Mouse (Mus musculus) intestine, embryonic 16.5 days (tissue): ENCODE data around the gene Akr1b7. TPM values are rescaled to one million over a fixed set of nuclear protein-coding genes. Genes with fewer than 3 reads are reported as not detected.
A peak's percentile ranks its signal among the peaks of the same experiment; 100 is the strongest.
"Not testable (repeated sequence)": the region's sequence is repeated elsewhere in the genome, so short reads cannot be mapped to it uniquely, and the experiment has no call there.

Experiments used
- ATAC-seq: fragments of 200-750 bp; cut with Nextera tagmentation; 2 replicates; pipeline ENCODE4 v1.8.0; 2017; ENCODE audit warnings: moderate TSS enrichment, moderate library complexity
- H3K27ac ChIP-seq: fragments of 300-500 bp; sonication (generic); 2 replicates; pipeline ENCODE4 v1.5.1; 2014; ENCODE audit warnings: mild to moderate bottlenecking, low read length
- H3K27me3 ChIP-seq: fragments of 300-500 bp; sonication (generic); replicated peaks from 2 replicates; pipeline ENCODE4 v1.6.1; 2014; ENCODE audit warnings: low read length, control low read depth, mixed read lengths; ENCODE audit not compliant: control insufficient read depth, insufficient read depth
- H3K36me3 ChIP-seq: fragments of 300-500 bp; sonication (generic); 2 replicates; pipeline ENCODE4 v1.6.1; 2014; ENCODE audit warnings: low read length, control low read depth; ENCODE audit not compliant: control insufficient read depth, insufficient read depth
- H3K4me1 ChIP-seq: fragments of 300-500 bp; sonication (generic); 2 replicates; pipeline ENCODE4 v1.6.1; 2014; ENCODE audit warnings: low read length, control low read depth, mixed read lengths; ENCODE audit not compliant: control insufficient read depth, insufficient read depth
- H3K4me2 ChIP-seq: fragments of 300-500 bp; sonication (generic); 2 replicates; pipeline ENCODE4 v1.6.1; 2014; ENCODE audit warnings: low read depth, low read length, control low read depth
- H3K4me3 ChIP-seq: fragments of 300-500 bp; sonication (generic); 2 replicates; pipeline ENCODE4 v1.5.1; 2014; ENCODE audit warnings: mild to moderate bottlenecking, low read length
- H3K9ac ChIP-seq: fragments of 300-500 bp; sonication (generic); 2 replicates; pipeline ENCODE4 v1.6.1; 2014; ENCODE audit warnings: low read depth, low read length
- H3K9me3 ChIP-seq: fragments of 300-500 bp; sonication (generic); 2 replicates; pipeline ENCODE4 v1.6.1; 2016; ENCODE audit warnings: low read length, control low read depth; ENCODE audit not compliant: control insufficient read depth
- WGBS: fragments of 180-500 bp; shearing (Covaris S2); extraction: QIAGEN DNeasy Blood & Tissue Kit; methylation state at CpG from one replicate; pipeline ENCODE4 v1.1.7; 2014; 5-methylcytosine and 5-hydroxymethylcytosine counted together
- polyA plus RNA-seq: library from polyadenylated mRNA; unstranded; fragments of >200 nt; fragmentation: Nextera tagmentation; extraction: Ambion mirVana; gene quantifications from 2 replicates; pipeline ENCODE4 v1.2.1, GENCODE M21; 2015

Akr1b7 gene
- 0.70 and 39.6 TPM in 2 replicates for polyA plus RNA-seq

GRCm38 (mm10) chr6:34412023-34412422 is at the start of gene Akr1b7:
Gene Akr1b7, plus strand, starts transcription at chr6:34412334.
- H3K27ac ChIP-seq = no peak within 1 kb of the TSS
- ATAC-seq = peak; percentile 62
- H3K27me3 ChIP-seq = no peaks in the 10 kb centered on the region
- WGBS = 47% methylated on average over 6 of the region's 6 CpGs
- no peak within 1 kb of the TSS for H3K4me3 ChIP-seq
- H3K9me3 ChIP-seq = no peaks in the 10 kb centered on the region
- H3K4me2 ChIP-seq = no peak within 1 kb of the TSS
- no peaks in the 10 kb centered on the region for H3K36me3 ChIP-seq
- no peak within 1 kb of the TSS for H3K9ac ChIP-seq
- H3K4me1 ChIP-seq = no peaks in the 10 kb centered on the region

GRCm38 (mm10) chr6:34364217-34365136 is 47.7 kb upstream of the Akr1b7 start:
- WGBS = 86% methylated on average over 12 of the region's 12 CpGs
- Histone ChIP-seq H3K9ac (no peak overlapping the region), H3K9me3 (no peaks in the 10 kb centered on the region), H3K4me1 (no peaks in the 10 kb centered on the region), H3K4me2 (no peak overlapping the region), H3K36me3 (no peaks in the 10 kb centered on the region), H3K4me3 (no peak overlapping the region), H3K27me3 (no peaks in the 10 kb centered on the region), H3K27ac (no peak overlapping the region)
- ATAC-seq = no peak

- H3K36me3 ChIP-seq = no peaks in the 10 kb centered on the region
- 81% methylated on average over 9 of the region's 9 CpGs for WGBS
Measured at GRCm38 (mm10) chr6:34367998-34368397, 44.1 kb upstream of the Akr1b7 start.

GRCm38 (mm10) chr6:34370081-34370480 is 42.1 kb upstream of the Akr1b7 start:
- H3K4me1 ChIP-seq = no peaks in the 10 kb centered on the region
- 77% methylated on average over 8 of the region's 8 CpGs for WGBS
- H3K9me3 ChIP-seq = no peaks in the 10 kb centered on the region
- no peak overlapping the region for H3K4me2 ChIP-seq
- H3K27ac ChIP-seq = no peak overlapping the region
- no peak for ATAC-seq
- no peak overlapping the region for H3K4me3 ChIP-seq
- no peak overlapping the region for H3K9ac ChIP-seq
- H3K36me3 ChIP-seq = no peaks in the 10 kb centered on the region
- no peaks in the 10 kb centered on the region for H3K27me3 ChIP-seq

More at GRCm38 (mm10) chr6:34367998-34368397, 44.1 kb upstream of the Akr1b7 start:
- no peak overlapping the region for H3K4me3 ChIP-seq
- no peaks in the 10 kb centered on the region for H3K27me3 ChIP-seq
- no peak overlapping the region for H3K9ac ChIP-seq
- no peaks in the 10 kb centered on the region for H3K4me1 ChIP-seq
- H3K27ac ChIP-seq = no peak overlapping the region
- no peaks in the 10 kb centered on the region for H3K9me3 ChIP-seq
- no peak overlapping the region for H3K4me2 ChIP-seq
- ATAC-seq = no peak

- H3K36me3 ChIP-seq = no peaks in the 10 kb centered on the region
- no peaks in the 10 kb centered on the region for H3K4me1 ChIP-seq
- peak overlapping the region; percentile 37; the same call in 1 of the 2 replicates for H3K4me2 ChIP-seq
- ATAC-seq = peak; percentile 48
- peak overlapping the region; percentile 20; the same call in 1 of the 2 replicates for H3K4me3 ChIP-seq
- no peaks in the 10 kb centered on the region for H3K9me3 ChIP-seq
- no peaks in the 10 kb centered on the region for H3K27me3 ChIP-seq
- H3K9ac ChIP-seq = peak overlapping the region; percentile 55; the same call in 1 of the 2 replicates
- WGBS = 27% methylated on average over 18 of the region's 18 CpGs
- H3K27ac ChIP-seq = no peak overlapping the region
Measured at GRCm38 (mm10) chr6:34371700-34372351, 40.3 kb upstream of the Akr1b7 start.

- 68% methylated on average over 7 of the region's 7 CpGs for WGBS
- ATAC-seq = no peak
- H3K4me3 ChIP-seq = no peak overlapping the region
- H3K4me1 ChIP-seq = no peaks in the 10 kb centered on the region
- no peak overlapping the region for H3K27ac ChIP-seq
- H3K36me3 ChIP-seq = no peaks in the 10 kb centered on the region
- H3K4me2 ChIP-seq = no peak overlapping the region
- no peaks in the 10 kb centered on the region for H3K27me3 ChIP-seq
- no peak overlapping the region for H3K9ac ChIP-seq
- no peaks in the 10 kb centered on the region for H3K9me3 ChIP-seq
Measured at GRCm38 (mm10) chr6:34373841-34374240, 38.3 kb upstream of the Akr1b7 start.

- not testable (repeated sequence) for H3K9me3 ChIP-seq, H3K4me3 ChIP-seq, H3K27me3 ChIP-seq, H3K4me1 ChIP-seq, H3K9ac ChIP-seq, H3K36me3 ChIP-seq, ATAC-seq, H3K4me2 ChIP-seq, H3K27ac ChIP-seq
- WGBS = 82% methylated on average over 5 of the region's 5 CpGs
Measured at GRCm38 (mm10) chr6:34375888-34376287, 36.2 kb upstream of the Akr1b7 start.

GRCm38 (mm10) chr6:34383401-34383800 is 28.7 kb upstream of the Akr1b7 start:
- H3K9me3 ChIP-seq = no peaks in the 10 kb centered on the region
- H3K4me1 ChIP-seq = peaks cover 10% of the 10 kb centered on the region; the same call in 1 of the 2 replicates
- H3K9ac ChIP-seq = no peak overlapping the region
- 40% methylated on average over 8 of the region's 8 CpGs for WGBS
- no peak overlapping the region for H3K4me3 ChIP-seq
- 0 out of 2 replicates have a peak overlapping the region, but pooled peaks have one; percentile 80 for H3K4me2 ChIP-seq
- H3K27me3 ChIP-seq = no peaks in the 10 kb centered on the region
- no peak for ATAC-seq
- no peak overlapping the region for H3K27ac ChIP-seq
- no peaks in the 10 kb centered on the region for H3K36me3 ChIP-seq

- Histone ChIP-seq H3K9me3 (no peaks in the 10 kb centered on the region), H3K27ac (peak within 1 kb of the TSS; percentile 82), H3K9ac (peak within 1 kb of the TSS; percentile 64), H3K4me2 (peak within 1 kb of the TSS; percentile 80), H3K4me3 (peak within 1 kb of the TSS; percentile 57), H3K4me1 (peaks cover 10% of the 10 kb centered on the region; the same call in 1 of the 2 replicates), H3K36me3 (no peaks in the 10 kb centered on the region), H3K27me3 (no peaks in the 10 kb centered on the region)
- WGBS = 1% methylated on average over 17 of the region's 17 CpGs
- ATAC-seq = peak; percentile 73
Measured at GRCm38 (mm10) chr6:34384110-34384661, 27.9 kb upstream of the Akr1b7 start, which contains the start of gene Akr1b10. Gene Akr1b10, plus strand, starts transcription at chr6:34384218.
